Mouse (Mus musculus) limb, embryonic 14.5 days (tissue): ENCODE data around the gene Myt1l. TPM values are rescaled to one million over a fixed set of nuclear protein-coding genes. Genes with fewer than 3 reads are reported as not detected.

ENCODE experiments used
- ATAC-seq: fragments of 200-750 bp; cut with Nextera tagmentation; 2 replicates; pipeline ENCODE4 v1.8.0; 2017; ENCODE audit warnings: low read depth, moderate number of reproducible peaks, moderate TSS enrichment; ENCODE audit not compliant: low FRiP score
- DNase-seq: peaks from one replicate; pipeline ENCODE4 v3.0.0-alpha.2; 2015; ENCODE audit warnings: low spot score
- H3K27ac ChIP-seq: fragments of 300-500 bp; sonication (generic); replicated peaks from 2 replicates; pipeline ENCODE4 v1.5.1; 2014; ENCODE audit warnings: low read depth, mild to moderate bottlenecking, low read length, moderate library complexity, mixed read lengths
- H3K27me3 ChIP-seq: fragments of 300-500 bp; sonication (generic); 2 replicates; pipeline ENCODE4 v1.6.1; 2014; ENCODE audit warnings: low read length, mixed read lengths; ENCODE audit not compliant: control insufficient read depth, insufficient read depth
- H3K36me3 ChIP-seq: fragments of 300-500 bp; sonication (generic); 2 replicates; pipeline ENCODE4 v1.6.1; 2014; ENCODE audit warnings: mild to moderate bottlenecking, low read length, moderate library complexity, mixed read lengths; ENCODE audit not compliant: control insufficient read depth, insufficient read depth
- H3K4me1 ChIP-seq: fragments of 300-500 bp; sonication (generic); 2 replicates; pipeline ENCODE4 v1.6.1; 2014; ENCODE audit warnings: antibody characterized with exemption, low read length, mixed read lengths; ENCODE audit not compliant: control insufficient read depth, insufficient read depth
- H3K4me2 ChIP-seq: fragments of 300-500 bp; sonication (generic); replicated peaks from 2 replicates; pipeline ENCODE4 v1.6.1; 2014; ENCODE audit warnings: low read depth, mild to moderate bottlenecking, low read length, moderate library complexity; ENCODE audit not compliant: severe bottlenecking
- H3K4me3 ChIP-seq: fragments of 300-500 bp; sonication (generic); replicated peaks from 2 replicates; pipeline ENCODE4 v1.5.1; 2014; ENCODE audit warnings: low read length
- H3K9ac ChIP-seq: fragments of 300-500 bp; sonication (generic); 2 replicates; pipeline ENCODE4 v1.6.1; 2014; ENCODE audit warnings: mild to moderate bottlenecking, low read depth, low read length, moderate library complexity; ENCODE audit not compliant: severe bottlenecking
- H3K9me3 ChIP-seq: fragments of 300-500 bp; sonication (generic); 2 replicates; pipeline ENCODE4 v1.6.1; 2016; ENCODE audit warnings: low read length; ENCODE audit not compliant: control insufficient read depth
- POLR2A ChIP-seq: fragments of 200-500 bp; IDR thresholded peaks from 2 replicates; pipeline ENCODE4 v1.8.0; 2012; ENCODE audit warnings: inconsistent platforms, mild to moderate bottlenecking, moderate library complexity, borderline replicate concordance; ENCODE audit not compliant: insufficient read depth, insufficient read length; ENCODE audit errors: extremely low read depth
- WGBS: fragments of 180-500 bp; shearing (Covaris S2); extraction: QIAGEN DNeasy Blood & Tissue Kit; methylation state at CpG from one replicate; pipeline ENCODE4 v1.1.7; 2014; 5-methylcytosine and 5-hydroxymethylcytosine counted together
- polyA plus RNA-seq, 2 experiments: library from polyadenylated mRNA; depleted of rRNA in 1 of 2; stranded (reverse) in 1 of 2; unstranded in 1 of 2; fragments of >200 nt; fragmentation: Nextera tagmentation in 1 of 2; extraction: Ambion mirVana in 1 of 2; gene quantifications; 2 replicates each; pipeline versions ENCODE4 v1.2.1 to v1.2.3; 2012 to 2014

Gene Myt1l
- polyA plus RNA-seq, 2 experiments, result 0.18 TPM; not detected in 1

DNA sequence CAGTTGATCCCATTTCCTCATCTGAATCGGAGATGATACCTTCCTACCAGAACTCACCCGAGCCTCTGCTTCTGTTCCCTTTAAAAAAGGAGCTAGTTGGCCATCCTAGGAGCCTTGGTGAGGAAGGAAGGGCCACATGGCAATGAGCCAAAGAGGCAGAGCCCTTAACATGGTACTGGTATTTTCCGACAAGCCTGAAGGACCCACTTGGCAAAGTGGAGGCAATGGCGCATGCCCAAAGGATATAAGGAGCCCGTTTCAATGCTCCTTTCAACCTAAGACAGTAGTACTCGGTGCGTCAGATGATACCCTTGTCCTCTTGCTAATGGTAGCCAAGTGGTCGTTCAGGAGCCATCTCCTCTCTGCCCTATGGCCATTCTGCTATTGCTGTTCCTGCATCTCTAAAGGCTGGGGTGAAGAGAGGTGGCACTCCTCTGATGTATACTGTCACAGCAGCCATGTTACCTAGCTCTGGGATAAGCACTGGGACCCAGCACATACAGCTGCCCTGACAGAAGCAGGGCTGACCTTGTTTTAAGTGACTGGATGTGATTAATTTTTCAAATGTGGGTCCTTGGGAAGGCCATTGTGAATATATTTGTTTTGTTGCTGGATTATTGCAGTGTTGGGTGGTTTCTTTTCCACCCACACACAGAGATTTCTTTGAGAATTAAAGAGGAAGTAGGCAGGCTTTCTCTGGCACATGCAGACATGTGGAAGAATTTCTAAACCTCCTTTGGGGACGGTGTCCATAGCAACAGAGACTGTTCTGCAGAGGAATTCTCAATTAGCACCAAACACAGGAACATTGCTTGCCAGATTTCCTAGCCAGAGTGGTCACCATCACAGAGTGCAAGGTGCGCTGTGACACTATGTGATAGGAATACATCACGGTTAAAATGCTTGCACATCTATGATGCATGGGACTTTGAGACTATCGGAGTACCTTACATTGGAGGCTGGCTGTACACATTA lies 169.6 kb downstream of the Myt1l start:
- Histone ChIP-seq H3K4me1 (peaks cover 7% of the 10 kb centered on the region), H3K9ac (no peak overlapping the region), H3K4me3 (no peak overlapping the region), H3K27ac (0 out of 2 replicates have a peak overlapping the region, but pooled peaks have one; percentile 26), H3K9me3 (no peaks in the 10 kb centered on the region), H3K36me3 (no peaks in the 10 kb centered on the region), H3K4me2 (no peak overlapping the region), H3K27me3 (no peaks in the 10 kb centered on the region)
- TF ChIP-seq POLR2A, result no peak
- peak; percentile 53; the same call in 1 of the 2 replicates for ATAC-seq
- WGBS, result 73% methylated on average over 12 of the region's 12 CpGs
- peak; percentile 48 for DNase-seq

- 72% methylated on average over 3 of the region's 3 CpGs for WGBS
- no peak overlapping the region for H3K9ac ChIP-seq
- DNase-seq (no peak), ATAC-seq (no peak)
- H3K9me3 ChIP-seq, result no peaks in the 10 kb centered on the region
- H3K4me3 ChIP-seq, result no peak overlapping the region
- no peak overlapping the region for H3K4me2 ChIP-seq
- no peaks in the 10 kb centered on the region for H3K36me3 ChIP-seq
- peaks cover 12% of the 10 kb centered on the region for H3K4me1 ChIP-seq
- no peak for TF ChIP-seq POLR2A
- H3K27me3 ChIP-seq, result no peaks in the 10 kb centered on the region
- no peak overlapping the region for H3K27ac ChIP-seq
Observed at GRCm38 (mm10) chr12:29698541-29698940, 170.4 kb downstream of the Myt1l start.

DNA sequence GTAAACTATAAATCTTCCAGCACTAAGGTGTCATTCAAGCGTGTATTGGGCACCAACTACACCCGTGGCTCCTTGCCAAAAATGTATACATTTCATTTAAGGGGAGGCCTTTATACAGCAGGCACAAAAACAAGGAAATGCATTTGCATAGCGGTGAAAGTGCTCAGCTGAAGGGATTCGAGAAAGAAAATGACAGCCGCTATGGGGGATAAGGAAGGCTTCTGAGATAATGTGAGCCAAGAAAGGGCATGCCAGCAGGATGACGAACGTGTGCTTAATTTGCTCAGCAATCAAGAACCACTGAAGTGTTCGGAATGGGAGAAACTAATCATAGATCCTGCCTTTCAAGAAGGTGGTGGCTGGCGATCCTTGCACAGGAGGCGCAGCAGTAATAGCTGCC lies 170.8 kb downstream of the Myt1l start:
- Histone ChIP-seq H3K9ac (no peak overlapping the region), H3K36me3 (no peaks in the 10 kb centered on the region), H3K27me3 (no peaks in the 10 kb centered on the region), H3K4me1 (peaks cover 13% of the 10 kb centered on the region), H3K27ac (no peak overlapping the region), H3K4me3 (no peak overlapping the region), H3K9me3 (no peaks in the 10 kb centered on the region), H3K4me2 (no peak overlapping the region)
- no peak for TF ChIP-seq POLR2A
- WGBS, result 50% methylated on average over 10 of the region's 10 CpGs
- ATAC-seq, result no peak
- DNase-seq, result no peak

DNA sequence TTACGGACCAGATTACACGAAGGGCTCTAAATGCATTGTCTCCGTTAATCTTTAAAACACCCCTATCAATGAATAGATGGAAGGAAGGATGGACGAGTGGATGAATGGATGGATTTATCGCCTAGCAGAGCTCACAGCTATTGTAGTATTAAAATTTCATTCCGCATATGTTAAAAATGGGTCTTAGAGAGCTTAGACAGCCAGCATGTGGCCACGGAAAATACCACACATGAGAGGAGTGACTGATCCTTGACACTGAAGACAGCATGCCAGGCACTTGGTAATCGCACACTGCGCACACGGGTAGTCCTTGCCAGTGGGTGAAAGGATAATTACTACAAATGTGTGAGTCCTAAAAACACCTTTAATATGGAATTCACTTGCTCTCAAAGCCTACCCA lies 171.2 kb downstream of the Myt1l start:
- Histone ChIP-seq H3K4me1 (peaks cover 13% of the 10 kb centered on the region), H3K9ac (no peak overlapping the region), H3K4me3 (no peak overlapping the region), H3K27ac (no peak overlapping the region), H3K9me3 (no peaks in the 10 kb centered on the region), H3K36me3 (no peaks in the 10 kb centered on the region), H3K27me3 (no peaks in the 10 kb centered on the region), H3K4me2 (no peak overlapping the region)
- WGBS, result 76% methylated on average over 10 of the region's 10 CpGs
- ATAC-seq, result no peak
- no peak for DNase-seq
- no peak for TF ChIP-seq POLR2A

- Histone ChIP-seq H3K4me1 (peaks cover 13% of the 10 kb centered on the region), H3K9ac (no peak overlapping the region), H3K4me3 (no peak overlapping the region), H3K27me3 (no peaks in the 10 kb centered on the region), H3K36me3 (no peaks in the 10 kb centered on the region), H3K27ac (no peak overlapping the region), H3K9me3 (no peaks in the 10 kb centered on the region), H3K4me2 (no peak overlapping the region)
- ATAC-seq (no peak), DNase-seq (no peak)
- 88% methylated on average over 3 of the region's 3 CpGs for WGBS
- TF ChIP-seq POLR2A, result no peak
Observed at GRCm38 (mm10) chr12:29700026-29700425, 171.8 kb downstream of the Myt1l start.
